Mouse (Mus musculus) kidney, adult 2 months (tissue): ENCODE data around the gene Cabp1.

Source experiments
- CTCF ChIP-seq: fragments of 200-500 bp; conservative IDR thresholded peaks from 2 replicates; pipeline ENCODE4 v1.5.1; 2011; ENCODE audit warnings: low read depth, mild to moderate bottlenecking, control low read depth, low read length, moderate library complexity, mixed read lengths; ENCODE audit not compliant: insufficient read depth, insufficient read length
- POLR2A ChIP-seq: fragments of 200-500 bp; IDR thresholded peaks from one replicate; pipeline ENCODE4 v1.6.1; 2011; ENCODE audit warnings: low read depth, low read length, control low read depth

DNA sequence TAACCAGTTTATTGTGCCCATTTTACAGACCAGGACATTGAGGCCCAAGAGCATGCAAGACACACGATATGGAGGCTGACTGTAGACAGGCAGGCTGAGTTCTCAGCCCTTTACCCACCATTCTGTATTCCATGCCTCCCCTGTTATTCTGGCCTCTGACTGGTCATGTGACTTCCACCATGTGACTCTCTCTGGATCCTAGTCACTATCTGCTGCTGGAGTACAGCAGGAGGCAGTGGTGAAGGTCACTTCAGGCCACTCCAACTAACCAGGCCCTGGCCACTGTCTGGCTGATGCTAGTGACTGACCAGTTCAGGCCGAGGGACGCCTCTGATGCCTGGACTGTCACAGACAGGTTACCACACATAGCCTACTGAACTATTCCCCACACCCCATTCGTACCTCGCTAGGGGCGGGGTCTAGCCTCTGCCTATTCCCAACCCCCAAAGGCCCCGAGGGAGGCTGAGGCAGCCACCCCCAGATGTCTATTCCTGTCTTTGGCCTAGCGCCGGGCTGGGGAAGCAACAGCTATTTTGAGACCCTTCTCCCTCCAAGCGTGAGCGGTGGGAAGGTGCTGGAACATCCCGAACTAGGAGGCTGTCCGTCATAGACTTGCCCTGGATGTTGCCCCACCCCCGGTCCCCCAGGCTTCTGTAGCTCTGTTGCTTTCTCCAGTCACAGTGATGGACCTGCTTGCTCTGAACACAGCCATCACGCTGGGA, 36.8 kb upstream of the Cabp1 start:
- TF ChIP-seq POLR2A (no peak), CTCF (no peak)
